Mouse (Mus musculus): ENCODE measurements at regions not wholly inside any gene's neighbourhood (a gene's known extent, or its start where the extent isn't known, plus 50 kb on each side); places are given as distances from the start of the nearest gene placed in this dataset.

DNA sequence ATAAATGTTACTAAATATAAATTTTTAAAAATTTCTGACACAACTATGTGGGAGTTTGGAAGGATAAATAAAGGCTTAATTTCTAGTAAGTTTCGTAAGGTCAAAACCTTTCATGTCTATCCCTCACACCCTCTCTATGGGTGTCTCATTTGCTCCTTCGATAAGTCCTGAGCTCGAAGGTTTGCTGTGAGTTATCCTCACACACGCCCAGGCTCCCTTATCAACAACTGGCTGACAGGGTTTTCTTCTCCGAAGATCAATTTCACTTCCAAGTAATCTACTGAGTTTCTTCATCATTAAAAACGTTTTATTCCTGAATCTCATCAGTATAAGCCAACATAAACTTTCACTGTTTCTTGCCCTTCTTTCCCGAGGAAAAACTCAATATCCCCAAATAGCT, 416.0 kb upstream of the Nudt12 start:
- intact Hi-C loops (cut with DNase I; ENCODE audit: low total_unique reads): no loop called here
- no peak for DNase-seq

- DNase-seq: no peak
- intact Hi-C loops (cut with DNase I; ENCODE audit: low total_unique reads): no loop called here
Measured at GRCm38 (mm10) chr17:59421489-59421888, 408.3 kb upstream of the Nudt12 start.

DNA sequence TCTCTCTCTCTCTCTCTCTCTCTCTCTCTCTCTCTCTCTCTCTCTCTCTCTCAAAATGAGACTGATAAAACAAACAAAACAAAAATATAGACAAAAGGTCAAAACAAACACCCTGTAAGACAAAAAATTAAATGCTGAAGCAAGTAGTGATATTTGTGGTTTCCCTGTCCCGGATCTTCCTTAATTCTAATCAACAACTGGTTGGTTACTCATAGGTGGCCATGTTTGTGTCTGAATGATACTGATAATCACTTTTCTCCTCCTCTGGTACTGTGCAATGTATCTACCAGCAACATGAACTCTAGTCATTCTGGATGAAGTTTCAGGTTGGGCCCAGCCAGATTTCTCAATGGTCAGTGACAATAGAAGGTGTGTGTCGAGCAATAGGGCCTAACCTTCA, 396.1 kb upstream of the Nudt12 start:
- intact Hi-C loops (cut with DNase I; ENCODE audit: low total_unique reads): no loop called here
- DNase-seq: no peak

DNA sequence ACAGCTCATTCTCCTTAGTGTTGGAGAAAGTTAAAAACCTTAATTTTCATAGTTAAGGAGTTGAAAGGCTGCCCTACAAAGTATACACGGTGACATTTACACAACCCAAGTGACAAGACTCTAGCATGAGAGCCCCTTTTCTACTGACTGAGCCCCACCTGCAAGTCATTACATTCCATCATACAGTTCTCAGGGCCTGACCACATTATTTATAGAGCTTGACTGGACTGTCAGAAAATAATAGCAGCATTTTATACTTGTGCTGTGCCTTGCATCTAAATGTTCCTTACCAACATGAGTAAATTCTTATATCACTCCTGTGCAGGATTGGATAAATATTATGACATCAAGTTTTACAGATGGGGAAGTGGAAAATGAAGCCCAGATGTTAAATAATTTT, 391.4 kb upstream of the Nudt12 start:
- DNase-seq: no peak
- intact Hi-C loops (cut with DNase I; ENCODE audit: low total_unique reads): no loop called here

GRCm38 (mm10) chr17:59397404-59397803, 384.2 kb upstream of the Nudt12 start:
- intact Hi-C loops (cut with DNase I; ENCODE audit: low total_unique reads): no loop called here
- DNase-seq: no peak

- intact Hi-C loops (cut with DNase I; ENCODE audit: low total_unique reads): no loop called here
- no peak for DNase-seq
Measured at GRCm38 (mm10) chr17:59383107-59383438, 369.9 kb upstream of the Nudt12 start.

- peak; percentile 5 for DNase-seq
- intact Hi-C loops (cut with DNase I; ENCODE audit: low total_unique reads): no loop called here
Measured at GRCm38 (mm10) chr17:59382225-59383106, 369.3 kb upstream of the Nudt12 start.

- DNase-seq: peak; percentile 2
- intact Hi-C loops (cut with DNase I; ENCODE audit: low total_unique reads): no loop called here
Measured at GRCm38 (mm10) chr17:59373505-59374106, 360.4 kb upstream of the Nudt12 start.

- no peak for DNase-seq
- intact Hi-C loops (cut with DNase I; ENCODE audit: low total_unique reads): no loop called here
Measured at GRCm38 (mm10) chr17:59369624-59370541, 356.7 kb upstream of the Nudt12 start.

- DNase-seq: no peak
- intact Hi-C loops (cut with DNase I; ENCODE audit: low total_unique reads): no loop called here
Measured at GRCm38 (mm10) chr17:59365340-59365739, 352.2 kb upstream of the Nudt12 start.

- no peak for DNase-seq
- intact Hi-C loops (cut with DNase I; ENCODE audit: low total_unique reads): no loop called here
Measured at GRCm38 (mm10) chr17:59362110-59362509, 348.9 kb upstream of the Nudt12 start.

DNA sequence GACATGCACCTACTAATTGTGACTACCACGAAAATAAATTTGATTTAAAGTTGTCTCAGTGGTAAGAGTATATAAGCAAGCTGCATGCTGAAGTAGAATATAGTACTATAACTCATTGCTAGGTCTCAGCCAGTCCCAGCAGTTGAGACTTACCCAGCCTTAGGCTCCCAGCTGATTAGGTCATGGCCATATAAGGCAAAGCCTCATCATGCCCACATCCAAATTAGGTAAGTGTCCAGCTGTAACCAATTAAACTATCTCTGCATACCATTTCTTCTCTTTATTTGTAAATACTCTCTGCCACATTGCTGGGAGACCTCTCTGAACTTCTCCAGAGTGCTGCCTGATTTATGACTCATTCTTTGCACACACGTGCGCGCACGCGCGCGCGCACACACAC, 347.9 kb upstream of the Nudt12 start:
- no peak for DNase-seq
- intact Hi-C loops (cut with DNase I; ENCODE audit: low total_unique reads): no loop called here

DNA sequence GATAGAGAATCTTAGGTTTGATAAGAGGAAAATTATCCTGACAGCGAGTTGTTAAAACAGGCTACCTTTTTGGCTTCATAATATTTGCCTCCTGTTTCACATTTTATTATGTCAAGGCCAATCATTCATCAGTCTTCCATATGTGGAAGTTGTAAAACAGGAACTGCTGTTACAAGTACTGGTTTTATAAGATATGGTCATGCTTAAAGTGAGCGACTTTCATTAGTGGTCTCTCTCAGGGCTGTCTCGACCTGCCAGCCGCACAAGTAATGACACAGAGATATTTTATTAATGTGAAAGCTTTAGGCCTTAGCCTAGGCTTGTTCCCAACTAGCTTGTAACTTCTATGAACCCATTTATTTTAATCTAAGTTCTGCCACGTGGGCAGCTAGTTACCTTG, 346.3 kb upstream of the Nudt12 start:
- no peak for DNase-seq
- intact Hi-C loops (cut with DNase I; ENCODE audit: low total_unique reads): no loop called here

- DNase-seq: no peak
- intact Hi-C loops (cut with DNase I; ENCODE audit: low total_unique reads): no loop called here
Measured at GRCm38 (mm10) chr17:59345526-59345925, 332.4 kb upstream of the Nudt12 start.

DNA sequence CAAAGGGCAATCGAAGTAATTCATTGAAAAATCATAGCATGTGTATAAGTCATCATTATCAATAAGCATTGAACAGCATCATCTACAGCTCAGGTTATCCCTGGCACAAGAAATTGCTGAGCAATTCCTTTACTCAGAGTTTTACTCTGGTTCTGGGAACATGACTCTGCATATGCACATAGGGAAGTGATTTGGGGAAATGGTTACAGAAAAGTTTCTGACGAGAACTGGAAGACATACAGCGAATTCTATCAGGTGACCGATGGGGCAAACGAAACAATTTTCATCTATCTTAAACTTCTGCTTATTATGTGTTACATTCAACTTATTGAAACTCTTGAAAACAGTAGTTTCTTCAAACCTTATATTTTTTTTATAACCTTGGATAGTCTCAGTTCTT, 284.8 kb upstream of the Nudt12 start:
- no peak for DNase-seq
- intact Hi-C loops (cut with DNase I; ENCODE audit: low total_unique reads): no loop called here

- DNase-seq: no peak
- intact Hi-C loops (cut with DNase I; ENCODE audit: low total_unique reads): no loop called here
Measured at GRCm38 (mm10) chr17:59281364-59281763, 268.2 kb upstream of the Nudt12 start.

- intact Hi-C loops (cut with DNase I; ENCODE audit: low total_unique reads): no loop called here
- DNase-seq: no peak
Measured at GRCm38 (mm10) chr17:59279811-59280210, 266.6 kb upstream of the Nudt12 start.

DNA sequence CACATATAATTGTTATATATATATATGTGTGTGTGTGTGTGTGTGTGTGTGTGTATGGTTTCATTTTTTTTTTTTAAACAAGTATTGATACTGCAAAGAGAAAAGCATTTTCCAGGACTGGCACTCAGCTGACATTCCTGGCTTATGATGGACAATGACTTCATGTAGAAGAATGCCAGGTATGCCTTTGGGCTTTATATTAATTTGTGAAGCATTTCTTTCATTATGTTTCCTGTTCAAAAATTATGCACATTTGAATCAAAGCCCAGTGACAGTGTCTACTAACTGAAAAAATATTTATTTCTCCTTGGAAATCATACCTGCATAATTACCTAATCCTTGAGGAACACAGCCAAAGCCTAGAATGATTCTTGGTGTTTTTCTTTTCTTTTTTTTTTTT, 256.4 kb upstream of the Nudt12 start:
- intact Hi-C loops (cut with DNase I; ENCODE audit: low total_unique reads): no loop called here
- DNase-seq: no peak

DNA sequence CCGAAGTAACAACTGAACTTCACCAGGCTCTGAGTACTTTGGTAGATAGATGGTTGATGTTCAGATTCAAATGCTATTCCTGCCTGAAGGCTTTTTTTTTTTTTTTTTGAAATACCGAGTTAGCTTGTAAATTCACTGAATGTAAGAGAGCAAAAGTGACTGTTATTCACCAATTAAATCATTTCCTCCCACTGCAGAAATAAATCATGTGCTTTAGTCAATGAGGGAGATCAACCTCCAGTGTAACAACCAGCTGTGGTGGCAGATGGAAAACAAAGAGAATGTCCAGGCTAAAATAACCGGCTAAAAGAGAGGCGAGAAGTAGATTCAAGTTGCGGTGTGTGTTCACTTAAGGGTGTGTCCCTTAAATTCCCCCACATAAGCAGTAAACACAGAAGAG, 235.8 kb upstream of the Nudt12 start:
- intact Hi-C loops (cut with DNase I; ENCODE audit: low total_unique reads): no loop called here

GRCm38 (mm10) chr17:59232251-59232650, 219.1 kb upstream of the Nudt12 start:
- no peak for DNase-seq
- intact Hi-C loops (cut with DNase I; ENCODE audit: low total_unique reads): no loop called here

More for the DNA sequence above, 235.8 kb upstream of the Nudt12 start:
- no peak for DNase-seq
